Mouse (Mus musculus) gastrocnemius, postnatal 36 days (tissue): Measurements from ENCODE around the gene Slc10a7. TPM values are rescaled to one million over a fixed set of nuclear protein-coding genes. Genes with fewer than 3 reads are reported as not detected.

Source experiments
- DNase-seq, 2 experiments: peaks; one replicate each; pipeline ENCODE4 v3.0.0; 2022
- intact Hi-C: fragments of 180-260 bp; cut with DNase I; formaldehyde crosslinking; loops from one replicate; pipeline ENCODE4 v1.15.1; 2025
- total RNA-seq, 2 experiments: library from RNA; stranded (reverse); gene quantifications; 2 replicates each; pipeline ENCODE4 v1.2.3; 2021

Slc10a7 gene
- total RNA-seq, 2 experiments from 2014 or later: 3.3 to 4.5 TPM

DNA sequence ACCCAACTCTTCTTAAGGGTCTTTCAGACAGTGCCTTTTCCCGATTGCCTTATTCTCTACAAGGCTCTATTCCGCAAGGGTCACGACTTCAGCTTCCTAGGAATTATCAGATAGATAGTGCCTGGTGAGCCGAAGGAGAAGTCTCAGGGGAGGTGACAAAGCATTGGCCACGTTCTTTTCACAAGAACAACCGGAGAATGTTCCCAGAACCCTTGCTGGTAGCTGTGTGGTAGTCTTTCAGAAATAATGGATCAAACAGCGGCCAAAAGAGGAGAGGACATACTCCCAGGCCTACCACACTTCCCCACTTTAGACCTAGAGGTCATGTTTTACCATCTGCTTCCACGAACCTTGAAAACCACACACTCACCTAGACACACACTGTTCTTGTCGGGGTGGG, 267.7 kb downstream of the Slc10a7 start:
- DNase-seq: no peak
- intact Hi-C loops: no loop called here

Other genes with a start within 250 kb of the Slc10a7 start
- gene Pou4f2, start 72.7 kb upstream of the Slc10a7 start, total RNA-seq: not detected
- gene Rbmxl1, start 448 bp upstream of the Slc10a7 start, total RNA-seq: 10 to 100 TPM in 1 of 2 experiments, 1 to 10 TPM in 1; 9.3 to 11.5 TPM